Mouse (Mus musculus) testis, adult 2 months (tissue): Measurements from ENCODE around the gene Shb. TPM values are rescaled to one million over a fixed set of nuclear protein-coding genes. Genes with fewer than 3 reads are reported as not detected.
"Not testable (repeated sequence)": the region's sequence is repeated elsewhere in the genome, so short reads cannot be mapped to it uniquely, and the experiment has no call there.

Experiments
- H3K27ac ChIP-seq: fragments of 200-500 bp; 2 replicates; pipeline ENCODE4 v1.5.1; 2012; ENCODE audit warnings: low read depth, low read length; ENCODE audit not compliant: control insufficient read depth, insufficient read depth
- H3K27me3 ChIP-seq: fragments of 200-500 bp; 2 replicates; pipeline ENCODE4 v1.6.1; 2012; ENCODE audit warnings: mild to moderate bottlenecking, low read length, moderate library complexity; ENCODE audit not compliant: control insufficient read depth, insufficient read depth
- H3K36me3 ChIP-seq: fragments of 200-500 bp; 2 replicates; pipeline ENCODE4 v1.6.1; 2012; ENCODE audit warnings: mild to moderate bottlenecking, low read length; ENCODE audit not compliant: control insufficient read depth, insufficient read depth
- H3K4me1 ChIP-seq: fragments of 200-500 bp; 2 replicates; pipeline ENCODE4 v1.6.1; 2012; ENCODE audit warnings: low read length; ENCODE audit not compliant: control insufficient read depth, insufficient read depth
- H3K4me3 ChIP-seq: fragments of 200-500 bp; 2 replicates; pipeline ENCODE4 v1.5.1; 2012; ENCODE audit warnings: low read depth, mild to moderate bottlenecking, low read length, moderate library complexity, mixed read lengths; ENCODE audit not compliant: control insufficient read depth
- CTCF ChIP-seq: fragments of 200-500 bp; IDR thresholded peaks from 2 replicates; pipeline ENCODE4 v1.5.1; 2012; ENCODE audit warnings: low read depth, mild to moderate bottlenecking, inconsistent platforms, low read length, moderate library complexity; ENCODE audit not compliant: control insufficient read depth, insufficient read depth, insufficient replicate concordance
- POLR2A ChIP-seq: fragments of 200-500 bp; IDR thresholded peaks from 2 replicates; pipeline ENCODE4 v1.6.1; 2012; ENCODE audit warnings: low read depth, mild to moderate bottlenecking, inconsistent platforms, low read length, moderate library complexity; ENCODE audit not compliant: control insufficient read depth
- polyA plus RNA-seq: library from polyadenylated mRNA; depleted of rRNA; stranded (reverse); fragments of >200 nt; gene quantifications from 2 replicates; pipeline ENCODE4 v1.2.3, GENCODE M21; 2012

Gene Shb
- polyA plus RNA-seq, 1 experiment, result 7.3 TPM

DNA sequence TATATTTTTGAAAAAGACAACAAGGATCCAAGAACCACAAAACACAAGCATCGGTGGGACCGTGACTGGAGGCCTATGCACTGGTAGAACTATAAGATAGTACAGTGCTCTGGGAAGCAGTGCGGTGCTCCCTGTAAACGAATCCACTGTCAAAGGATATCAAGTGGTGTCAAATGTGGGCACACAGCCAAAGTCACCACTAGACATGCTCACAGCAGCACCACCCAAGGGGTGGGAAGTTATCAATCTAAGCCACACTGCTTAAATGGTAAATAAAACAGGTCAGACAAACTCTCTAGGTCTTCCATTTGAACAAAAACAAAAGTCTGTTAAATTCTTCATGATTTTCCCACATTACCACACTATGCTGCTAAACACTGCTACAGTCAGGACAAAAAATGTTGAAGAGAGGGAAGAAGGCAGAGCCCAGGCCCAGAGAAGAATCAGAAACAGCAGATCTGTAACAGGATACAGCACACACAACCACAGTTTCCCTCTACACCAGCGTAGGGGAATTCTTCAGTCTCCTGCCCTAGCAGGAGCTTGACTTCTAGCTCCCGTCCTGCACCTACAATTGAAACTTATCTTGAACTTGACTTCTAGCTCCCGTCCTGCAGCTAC is 129.3 kb downstream of the Shb start:
- TF ChIP-seq CTCF (no peak), POLR2A (no peak)
- Histone ChIP-seq H3K4me1 (peaks cover 5% of the 10 kb centered on the region), H3K36me3 (no peaks in the 10 kb centered on the region; the same call in 1 of the 2 replicates), H3K27me3 (no peaks in the 10 kb centered on the region), H3K4me3 (no peak overlapping the region), H3K27ac (no peak overlapping the region)

DNA sequence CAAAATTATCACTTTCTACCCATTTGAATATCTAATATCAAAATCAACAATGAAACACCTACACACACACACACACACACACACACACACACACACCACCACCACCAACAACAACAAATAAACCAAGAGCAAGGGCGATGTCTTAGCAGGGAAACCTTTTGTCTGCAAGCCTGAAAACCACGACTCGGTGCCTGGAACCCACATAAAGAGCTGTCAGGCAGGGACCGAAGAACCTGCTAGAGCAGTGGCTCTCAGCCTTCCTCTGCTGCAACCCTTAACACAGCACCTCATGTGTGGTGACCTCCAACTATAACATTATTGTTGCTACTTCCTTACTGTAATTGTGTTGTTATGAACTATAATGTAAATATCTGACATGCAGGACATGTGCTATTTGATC is 130.0 kb downstream of the Shb start:
- Histone ChIP-seq H3K27me3 (no peaks in the 10 kb centered on the region), H3K4me1 (peaks cover 3% of the 10 kb centered on the region), H3K27ac (no peak overlapping the region), H3K36me3 (no peaks in the 10 kb centered on the region; the same call in 1 of the 2 replicates), H3K4me3 (no peak overlapping the region)
- TF ChIP-seq POLR2A (no peak), CTCF (no peak)

DNA sequence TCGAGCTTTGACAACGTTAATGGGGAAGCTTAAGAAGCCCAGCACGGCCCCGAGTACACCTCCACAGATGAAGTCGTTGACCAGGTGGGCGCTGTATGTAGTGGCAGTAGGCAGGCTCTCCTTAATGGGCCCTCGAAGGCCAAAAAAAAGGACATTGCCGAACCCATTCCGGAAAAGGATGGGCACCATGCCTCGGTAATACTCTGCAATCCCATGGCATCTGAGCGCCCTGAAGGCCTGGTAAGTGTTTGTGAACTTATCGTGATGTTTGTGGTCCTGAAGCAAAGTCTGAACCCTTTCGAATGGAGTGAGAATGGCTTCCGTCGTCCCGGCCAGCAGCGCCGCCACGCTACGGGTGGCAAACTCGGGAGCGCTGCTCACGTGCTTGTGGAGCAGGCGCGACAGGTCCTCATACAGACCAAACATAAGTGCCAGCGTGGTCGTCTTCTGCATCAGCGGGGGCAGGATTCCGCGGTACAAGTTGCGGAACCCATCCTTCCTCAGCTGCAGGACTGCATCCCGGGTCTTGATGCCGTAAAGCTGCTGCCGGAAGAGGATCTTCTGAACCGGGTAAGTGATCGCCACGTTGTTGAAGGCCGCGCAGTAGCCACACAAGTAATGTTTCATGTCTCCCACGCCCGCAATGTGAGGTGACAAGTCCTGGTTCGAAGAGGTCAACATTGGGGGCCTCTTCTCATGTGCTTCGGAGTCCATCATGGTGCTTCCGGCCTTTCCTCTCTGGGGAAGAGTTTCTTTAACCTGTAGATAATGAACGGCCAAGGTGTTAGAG is 132.7 kb downstream of the Shb start:
- Histone ChIP-seq H3K36me3 (no peaks in the 10 kb centered on the region; the same call in 1 of the 2 replicates), H3K27me3 (no peaks in the 10 kb centered on the region), H3K4me3 (no peak overlapping the region), H3K27ac (no peak overlapping the region), H3K4me1 (peaks cover 3% of the 10 kb centered on the region)
- TF ChIP-seq POLR2A (no peak), CTCF (no peak)

DNA sequence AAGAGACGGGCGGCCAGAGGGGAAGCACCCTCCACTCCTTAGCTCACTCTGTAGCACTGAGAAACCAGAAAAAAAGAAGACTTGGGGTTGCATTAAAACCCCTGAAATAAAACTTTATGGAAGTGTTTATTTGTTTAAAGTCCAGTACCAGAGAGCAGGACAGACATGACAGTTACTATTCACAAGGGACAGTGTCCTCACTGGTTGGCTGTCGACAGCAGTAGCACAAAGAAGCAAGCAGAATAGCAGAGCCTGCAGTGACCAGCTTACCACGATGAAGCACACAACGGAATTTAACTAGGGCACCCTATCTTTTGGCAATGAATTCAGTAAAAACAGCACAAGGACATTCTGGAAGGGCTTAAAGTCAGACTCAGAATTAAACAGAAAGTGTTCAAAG is 134.0 kb downstream of the Shb start:
- H3K27ac ChIP-seq, result peak overlapping the region; percentile 0; the same call in 1 of the 2 replicates
- H3K27me3 ChIP-seq, H3K4me3 ChIP-seq, H3K4me1 ChIP-seq, H3K36me3 ChIP-seq: not testable (repeated sequence)

DNA sequence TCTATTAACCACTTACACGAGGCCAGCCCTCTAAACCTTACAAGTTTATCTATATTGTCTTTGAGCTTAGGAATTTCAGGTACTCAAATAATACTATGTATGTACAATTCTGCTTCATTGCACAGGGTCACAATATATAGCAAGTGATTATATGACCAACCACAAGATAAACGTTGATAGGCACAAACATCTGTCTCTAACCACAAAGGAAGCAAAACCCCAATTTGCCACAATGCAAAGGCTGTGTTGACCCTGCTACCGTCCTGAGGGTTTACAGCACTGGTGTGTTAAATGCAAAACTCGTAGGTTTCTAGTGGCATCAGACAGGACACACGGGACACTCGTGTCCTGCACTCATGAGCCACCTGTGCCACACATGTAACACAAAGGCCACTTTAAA is 136.1 kb downstream of the Shb start:
- H3K4me3 ChIP-seq, H3K4me1 ChIP-seq, H3K27ac ChIP-seq, H3K27me3 ChIP-seq, H3K36me3 ChIP-seq: not testable (repeated sequence)

DNA sequence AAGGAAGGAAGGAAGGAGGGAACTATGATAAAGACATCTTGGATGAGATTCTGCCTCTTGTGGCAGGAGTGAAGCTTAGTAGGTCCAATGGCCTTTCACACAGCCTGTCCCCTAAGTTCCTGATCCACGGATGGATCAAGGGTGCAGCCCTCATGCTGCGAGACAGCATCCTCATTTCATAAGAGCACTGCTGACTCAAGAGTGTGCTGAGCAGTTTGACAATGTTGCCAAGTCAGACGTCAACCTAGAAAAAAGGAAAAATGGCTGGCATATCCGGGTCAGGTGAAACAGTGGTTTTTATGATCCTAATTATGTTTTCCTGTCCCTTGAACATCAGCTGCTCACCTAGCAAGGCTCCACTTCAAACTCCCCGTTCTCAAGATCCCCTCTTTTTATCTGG is 138.6 kb downstream of the Shb start:
- peaks cover under 1% of the 10 kb centered on the region for H3K4me1 ChIP-seq
- no peaks in the 10 kb centered on the region; the same call in 1 of the 2 replicates for H3K36me3 ChIP-seq
- no peak overlapping the region for H3K4me3 ChIP-seq
- no peak overlapping the region for H3K27ac ChIP-seq
- no peaks in the 10 kb centered on the region for H3K27me3 ChIP-seq
- no peak for TF ChIP-seq CTCF
- no peak for TF ChIP-seq POLR2A

DNA sequence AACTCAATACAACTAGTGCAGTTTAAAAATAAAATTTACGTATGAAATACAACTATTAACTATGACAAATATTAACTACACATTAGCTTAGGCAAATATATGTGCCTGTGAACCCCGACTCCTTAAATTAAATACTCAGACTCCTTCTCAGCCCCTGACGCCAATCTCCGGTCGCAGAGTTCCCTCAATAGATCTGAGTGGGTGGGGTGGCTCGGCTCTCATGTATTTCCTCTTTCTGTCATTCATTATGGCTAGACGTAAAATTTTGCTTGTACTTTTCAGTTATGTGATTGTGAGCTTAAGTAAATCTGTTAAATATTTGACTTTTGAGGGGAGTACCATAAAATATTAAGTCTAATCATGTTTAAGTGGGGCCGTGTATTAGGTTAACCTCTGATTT is 139.3 kb downstream of the Shb start:
- H3K27ac ChIP-seq, result no peak overlapping the region
- H3K4me3 ChIP-seq, result no peak overlapping the region
- H3K4me1 ChIP-seq, result no peaks in the 10 kb centered on the region
- TF ChIP-seq CTCF (no peak), POLR2A (no peak)
- H3K36me3 ChIP-seq, result no peaks in the 10 kb centered on the region
- no peaks in the 10 kb centered on the region for H3K27me3 ChIP-seq
